ENCODE assay signal across 22 mouse cellular contexts in the genomic region with DNA sequence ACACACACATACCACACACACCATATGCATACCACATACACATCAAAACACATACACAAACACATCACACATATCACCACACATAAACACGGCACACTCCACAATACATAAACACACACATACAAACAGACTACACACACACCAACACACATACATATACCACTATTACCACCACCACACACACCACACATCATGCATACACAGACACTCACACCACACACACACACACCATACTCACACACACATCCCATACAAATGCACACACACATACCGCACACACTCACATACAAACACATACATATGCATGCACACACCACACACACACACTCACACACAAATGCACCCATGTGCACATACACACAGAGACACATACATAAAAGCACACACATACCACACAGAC. TPM values are rescaled to one million over a fixed set of nuclear protein-coding genes. Genes with fewer than 3 reads are reported as not detected.
A peak's percentile ranks its signal among the peaks of the same experiment; 100 is the strongest.
DNase-seq lines count a peak whose midpoint lies in the region; ATAC-seq and TF ChIP-seq lines count a peak whose summit lies in the region.
"Had no signal": no experiment of that assay in that cellular context is flagged by ENCODE, and none has a peak within 500 bp of the region (broad histone marks: within the 10 kb centered on the region; RNA-seq: fewer than 3 reads in every experiment).

No protein-coding gene starts in this region.

- intact Hi-C loops in gastrocnemius, adult 2 months (cut with DNase I), result no loop called here
- intact Hi-C loops in gastrocnemius, postnatal 36 days (cut with DNase I), result no loop called here

- peak; percentile 50 for TF ChIP-seq POLR2A in embryonic fibroblast, embryonic 13.5 days (IDR thresholded peaks at IDR 0.05; ENCODE audit: low read depth, low read length)

- no peak for ATAC-seq in megakaryocyte-erythroid progenitor cell, adult 5-6 weeks (replicated peaks; ENCODE audit: low FRiP score, low TSS enrichment, poor library complexity, severe bottlenecking)

- no peaks in the 10 kb centered on the region for H3K79me2 ChIP-seq in macrophage (ENCODE audit: inconsistent target)

- DNase-seq in gastrocnemius, adult 2 months, result no peak
- DNase-seq in gastrocnemius, postnatal 36 days, result no peak
- DNase-seq in layer of hippocampus, adult 2 months (ENCODE audit: low spot score in 2 of 2), result no peak
- DNase-seq in layer of hippocampus, adult 9-10 months (ENCODE audit: low spot score), result no peak
- DNase-seq in neural tube, embryonic 10.5 days (ENCODE audit: extremely low spot score, low spot score), result no peak
- DNase-seq: adrenal gland, adult 8-10 months; cerebellum, postnatal 14 days; kidney, adult 9 months; layer of hippocampus, adult 9-11 months; lung, postnatal 36 days; right cerebral cortex, adult 18-20 months; thymus, postnatal 4 days had no signal

- WGBS in macrophage (ENCODE audit: missing documents), result 100% methylated on average over 2 of the region's 2 CpGs

- H3K36me3 ChIP-seq in macrophage (ENCODE audit: inconsistent target), result peaks cover 14% of the 10 kb centered on the region; the same call in 1 of the 2 replicates

- no peak overlapping the region for H3K4me3 ChIP-seq in gastrocnemius, adult 2 months
- no peak overlapping the region for H3K4me3 ChIP-seq in layer of hippocampus, adult 2 months
- H3K4me3 ChIP-seq in embryonic fibroblast, embryonic 13.5 days (ENCODE audit: insufficient read depth, low read length), result no peak overlapping the region
- no peak overlapping the region for H3K4me3 ChIP-seq in macrophage (ENCODE audit: inconsistent target)
- H3K4me3 ChIP-seq: hindbrain, embryonic 13.5 days; limb, embryonic 12.5 days had no signal

- TF ChIP-seq CTCF in gastrocnemius, adult 2 months (IDR thresholded peaks at IDR 0.05), result no peak
- TF ChIP-seq CTCF in layer of hippocampus, adult 2 months (conservative IDR thresholded peaks at IDR 0.05), result no peak
- TF ChIP-seq CTCF in embryonic fibroblast, embryonic 13.5 days (IDR thresholded peaks at IDR 0.05; ENCODE audit: borderline replicate concordance, insufficient read depth, low read length), result no peak

- H3K27ac ChIP-seq in gastrocnemius, adult 2 months, result peak overlapping the region; percentile 86
- H3K27ac ChIP-seq in layer of hippocampus, adult 2 months, result peak overlapping the region; percentile 84; the same call in 1 of the 2 replicates
- H3K27ac ChIP-seq in embryonic fibroblast, embryonic 13.5 days (ENCODE audit: insufficient read depth, low read length), result peak overlapping the region; percentile 99
- H3K27ac ChIP-seq in macrophage, result 0 out of 2 replicates have a peak overlapping the region, but pooled peaks have one; percentile 5

- peaks cover 18% of the 10 kb centered on the region for H3K4me1 ChIP-seq in embryonic fibroblast, embryonic 13.5 days (ENCODE audit: control insufficient read depth, insufficient read depth, low read length)

RNA-seq across cellular contexts. Expression of gene Phyhd1, which starts 1.5 kb away (rescaled TPM):
- total RNA-seq in gastrocnemius, adult 2 months (2021), result 10 to 100 TPM; 27.8 to 34.5 TPM
- total RNA-seq in gastrocnemius, postnatal 36 days (2021), result 10 to 100 TPM; 18.6 to 20.1 TPM
- total RNA-seq in layer of hippocampus, adult 2 months (2021), result 10 to 100 TPM; 21.5 to 22.2 TPM
- 81.8 and 101 TPM in 2 replicates for polyA plus RNA-seq in embryonic fibroblast, embryonic 13.5 days (2011; ENCODE audit: insufficient read length, low read depth, missing spikeins)
- total RNA-seq in macrophage (2018; cell fraction: chromatin; rRNA removed), result 100 to 1,000 TPM in 16 of 26 experiments, 10 to 100 TPM in 10; 51.1 to 446 (median 182) TPM
- total RNA-seq in macrophage (2018; cell fraction: cytosol; rRNA removed), result 10 to 100 TPM; 10.7 to 53.2 (median 26.1) TPM
- total RNA-seq in macrophage (2018; cell fraction: nucleus; rRNA removed), result 100 to 1,000 TPM in 13 of 26 experiments, 10 to 100 TPM in 13; 35.7 to 247 (median 87.5) TPM
- polyA plus RNA-seq in macrophage (2018), result 8.0 to 16.8 TPM (median 13.0 TPM) in 3 replicates
- total RNA-seq in megakaryocyte-erythroid progenitor cell, adult 5-6 weeks (2014; fragmentation: Nextera tagmentation), result not detected in 2 replicates
- not detected in 2 replicates for total RNA-seq in megakaryocyte-erythroid progenitor cell, adult 5-6 weeks (2017)

RNA-seq across cellular contexts. Expression of gene Gm28038, which starts 13.4 kb away (rescaled TPM):
- total RNA-seq in gastrocnemius, adult 2 months (2021), result 1 to 10 TPM in 1 of 2 experiments, not detected in 1; 1.8 TPM
- not detected for total RNA-seq in gastrocnemius, postnatal 36 days (2021)
- total RNA-seq in layer of hippocampus, adult 2 months (2021), result not detected
- 37.7 and 57.8 TPM in 2 replicates for polyA plus RNA-seq in embryonic fibroblast, embryonic 13.5 days (2011; ENCODE audit: insufficient read length, low read depth, missing spikeins)
- 1 to 10 TPM in 2 of 26 experiments, not detected in 24; 4.4 to 4.9 TPM for total RNA-seq in macrophage (2018; cell fraction: chromatin; rRNA removed)
- not detected for total RNA-seq in macrophage (2018; cell fraction: cytosol; rRNA removed)
- total RNA-seq in macrophage (2018; cell fraction: nucleus; rRNA removed), result not detected
- polyA plus RNA-seq in macrophage (2018), result 15.9 TPM in 1 of 3 replicates, not detected in the others
- total RNA-seq in megakaryocyte-erythroid progenitor cell, adult 5-6 weeks (2014; fragmentation: Nextera tagmentation), result 1.8 and 15.1 TPM in 2 replicates
- total RNA-seq in megakaryocyte-erythroid progenitor cell, adult 5-6 weeks (2017), result not detected in 2 replicates
- total RNA-seq: adrenal gland, adult 8-10 months; neutrophil, adult 5-6 weeks had no signal
- polyA plus RNA-seq: embryonic facial prominence, embryonic 11.5 days; heart, embryonic 15.5 days; hindbrain, embryonic 13.5 days; limb, embryonic 12.5 days; spleen, adult 2 months; testis, adult 2 months had no signal

RNA-seq across cellular contexts. Expression of gene Dolk, which starts 18.7 kb away (rescaled TPM):
- 10 to 100 TPM; 20.2 to 21.0 TPM for total RNA-seq in gastrocnemius, adult 2 months (2021)
- 10 to 100 TPM; 20.9 to 21.2 TPM for total RNA-seq in gastrocnemius, postnatal 36 days (2021)
- total RNA-seq in layer of hippocampus, adult 2 months (2021), result 10 to 100 TPM; 22.1 to 22.2 TPM
- polyA plus RNA-seq in embryonic fibroblast, embryonic 13.5 days (2011; ENCODE audit: insufficient read length, low read depth, missing spikeins), result 20.0 and 20.7 TPM in 2 replicates
- 1 to 10 TPM; 1.1 to 7.8 (median 4.4) TPM for total RNA-seq in macrophage (2018; cell fraction: chromatin; rRNA removed)
- 10 to 100 TPM in 25 of 26 experiments, 1 to 10 TPM in 1; 9.5 to 26.0 (median 15.4) TPM for total RNA-seq in macrophage (2018; cell fraction: cytosol; rRNA removed)
- total RNA-seq in macrophage (2018; cell fraction: nucleus; rRNA removed), result 10 to 100 TPM in 24 of 26 experiments, 1 to 10 TPM in 2; 4.8 to 27.5 (median 16.7) TPM
- 13.1 to 21.9 TPM (median 15.9 TPM) in 3 replicates for polyA plus RNA-seq in macrophage (2018)
- 8.7 and 10.5 TPM in 2 replicates for total RNA-seq in megakaryocyte-erythroid progenitor cell, adult 5-6 weeks (2014; fragmentation: Nextera tagmentation)
- 11.1 and 11.2 TPM in 2 replicates for total RNA-seq in megakaryocyte-erythroid progenitor cell, adult 5-6 weeks (2017)

RNA-seq across cellular contexts. Expression of gene Nup188, which starts 18.7 kb away (rescaled TPM):
- 1 to 10 TPM; 8.4 to 9.9 TPM for total RNA-seq in gastrocnemius, adult 2 months (2021)
- 1 to 10 TPM; 6.9 to 9.1 TPM for total RNA-seq in gastrocnemius, postnatal 36 days (2021)
- total RNA-seq in layer of hippocampus, adult 2 months (2021), result 10 to 100 TPM; 19.0 to 25.9 TPM
- 49.0 and 53.0 TPM in 2 replicates for polyA plus RNA-seq in embryonic fibroblast, embryonic 13.5 days (2011; ENCODE audit: insufficient read length, low read depth, missing spikeins)
- total RNA-seq in macrophage (2018; cell fraction: chromatin; rRNA removed), result 100 to 1,000 TPM in 1 of 26 experiments, 10 to 100 TPM in 25; 21.9 to 112 (median 45.9) TPM
- total RNA-seq in macrophage (2018; cell fraction: cytosol; rRNA removed), result 10 to 100 TPM in 25 of 26 experiments, 1 to 10 TPM in 1; 8.9 to 19.7 (median 14.0) TPM
- total RNA-seq in macrophage (2018; cell fraction: nucleus; rRNA removed), result 10 to 100 TPM; 14.5 to 56.4 (median 21.3) TPM
- 11.2 to 26.1 TPM (median 14.0 TPM) in 3 replicates for polyA plus RNA-seq in macrophage (2018)
- 59.3 and 66.6 TPM in 2 replicates for total RNA-seq in megakaryocyte-erythroid progenitor cell, adult 5-6 weeks (2014; fragmentation: Nextera tagmentation)
- 25.8 and 29.8 TPM in 2 replicates for total RNA-seq in megakaryocyte-erythroid progenitor cell, adult 5-6 weeks (2017)

RNA-seq across cellular contexts. Expression of gene Gm28035, which starts 27.1 kb away (rescaled TPM):
- total RNA-seq in gastrocnemius, adult 2 months (2021), result 1 to 10 TPM; 1.1 to 1.4 TPM
- 1 to 10 TPM in 1 of 2 experiments, under 1 TPM in 1; 0.99 to 2.0 TPM for total RNA-seq in gastrocnemius, postnatal 36 days (2021)
- 10 to 100 TPM in 1 of 2 experiments, 1 to 10 TPM in 1; 8.7 to 10.9 TPM for total RNA-seq in layer of hippocampus, adult 2 months (2021)
- 2.3 and 5.8 TPM in 2 replicates for polyA plus RNA-seq in embryonic fibroblast, embryonic 13.5 days (2011; ENCODE audit: insufficient read length, low read depth, missing spikeins)
- total RNA-seq in macrophage (2018; cell fraction: chromatin; rRNA removed), result 10 to 100 TPM in 19 of 26 experiments, 1 to 10 TPM in 7; 5.5 to 19.9 (median 13.9) TPM
- 1 to 10 TPM in 3 of 26 experiments, under 1 TPM in 19, not detected in 4; 0.04 to 1.2 (median 0.14) TPM for total RNA-seq in macrophage (2018; cell fraction: cytosol; rRNA removed)
- total RNA-seq in macrophage (2018; cell fraction: nucleus; rRNA removed), result 10 to 100 TPM in 3 of 26 experiments, 1 to 10 TPM in 23; 1.9 to 12.2 (median 5.4) TPM
- polyA plus RNA-seq in macrophage (2018), result 0.17 to 0.26 TPM (median 0.21 TPM) in 3 replicates
- 2.2 TPM in 1 of 2 replicates, not detected in the other for total RNA-seq in megakaryocyte-erythroid progenitor cell, adult 5-6 weeks (2014; fragmentation: Nextera tagmentation)
- 0.09 TPM in 1 of 2 replicates, not detected in the other for total RNA-seq in megakaryocyte-erythroid progenitor cell, adult 5-6 weeks (2017)
- polyA plus RNA-seq: limb, embryonic 12.5 days had no signal

Comparison
In these comparisons a context has a peak if more than half of its experiments do, and no peak if none do; other contexts are left out.
1. H3K27ac ChIP-seq: peak in every context shown above with its lines; median percentile 99 in embryonic fibroblast, embryonic 13.5 days; 86 in gastrocnemius, adult 2 months; 84 in layer of hippocampus, adult 2 months; 5 in macrophage.
2. RNA of gene Phyhd1, which starts 1.5 kb away (total RNA-seq): 27.8 to 34.5 TPM in gastrocnemius, adult 2 months, 21.5 to 22.2 TPM in layer of hippocampus, adult 2 months and 18.6 to 20.1 TPM in gastrocnemius, postnatal 36 days; not detected in megakaryocyte-erythroid progenitor cell, adult 5-6 weeks; every median in the first group is over 10 times any median in the second.